Mouse (Mus musculus): ENCODE results near the gene Tbc1d16.

- TF ChIP-seq POLR2A (IDR thresholded peaks at IDR 0.05; ENCODE audit: low read depth, low read length): no peak
- TF ChIP-seq CTCF (IDR thresholded peaks at IDR 0.05; ENCODE audit: extremely low read depth, insufficient read depth, insufficient read length, insufficient replicate concordance): no peak
These were observed 20.3 kb downstream of the Tbc1d16 start for GRCm38 (mm10) chr11:119207986-119208385.

Measured in spleen, adult 2 months (tissue).